In the genomic region with DNA sequence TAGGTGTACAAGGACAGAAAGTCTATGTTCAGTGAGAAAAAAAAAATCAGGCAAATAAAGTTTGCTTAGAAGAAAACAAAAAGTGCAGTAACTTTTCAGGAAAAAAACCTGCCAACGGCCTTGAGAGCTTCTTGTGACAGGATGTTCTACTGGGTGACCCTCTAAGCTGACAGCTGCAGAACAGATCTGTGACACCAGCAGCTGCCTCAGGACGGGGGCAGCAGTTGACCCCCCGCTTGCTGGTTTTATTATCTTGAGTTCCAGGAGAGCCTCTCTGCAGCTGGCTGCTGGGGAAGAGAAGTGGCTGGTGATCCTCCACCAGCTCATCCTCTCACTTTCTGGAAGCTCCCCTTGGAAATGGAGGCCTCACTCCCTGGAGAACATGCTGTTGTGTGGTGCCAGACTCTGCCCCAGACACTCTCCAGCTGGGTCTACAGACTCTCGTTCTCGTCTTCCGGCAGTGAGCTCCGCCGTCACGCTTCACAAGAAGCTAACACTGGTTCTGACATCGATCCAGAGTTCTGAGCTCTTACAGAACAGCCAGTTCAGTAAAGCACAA, we compare ENCODE assay signal across 12 mouse cellular contexts. TPM values are rescaled to one million over a fixed set of nuclear protein-coding genes. Genes with fewer than 3 reads are reported as not detected.
DNase-seq lines count a peak whose midpoint lies in the region; ATAC-seq and TF ChIP-seq lines count a peak whose summit lies in the region.
"Had no signal": no experiment of that assay in that cellular context is flagged by ENCODE, and none has a peak within 500 bp of the region (broad histone marks: within the 10 kb centered on the region; RNA-seq: fewer than 3 reads in every experiment).

No protein-coding gene starts in this region.

- H3K4me1 ChIP-seq in stomach, embryonic 16.5 days (ENCODE audit: control insufficient read depth, insufficient read depth, low read length): no peaks in the 10 kb centered on the region; the same call in 1 of the 2 replicates
- H3K4me1 ChIP-seq in stomach, postnatal 0 days (replicated peaks; ENCODE audit: control insufficient read depth, insufficient read depth): no peaks in the 10 kb centered on the region
- peaks cover 8% of the 10 kb centered on the region for H3K4me1 ChIP-seq in limb, embryonic 14.5 days (ENCODE audit: control insufficient read depth, insufficient read depth, low read length)
- no peaks in the 10 kb centered on the region for H3K4me1 ChIP-seq in intestine, postnatal 0 days (replicated peaks; ENCODE audit: control insufficient read depth, insufficient read depth, low read length)
- H3K4me1 ChIP-seq: midbrain, embryonic 15.5 days had no signal

- no peaks in the 10 kb centered on the region for H3K36me3 ChIP-seq in stomach, embryonic 16.5 days (ENCODE audit: control insufficient read depth, insufficient read depth, low read length)
- no peaks in the 10 kb centered on the region for H3K36me3 ChIP-seq in stomach, postnatal 0 days (ENCODE audit: control insufficient read depth, insufficient read depth, low read length)
- H3K36me3 ChIP-seq in limb, embryonic 14.5 days (ENCODE audit: control insufficient read depth, insufficient read depth, low read length): no peaks in the 10 kb centered on the region
- H3K36me3 ChIP-seq in intestine, postnatal 0 days (ENCODE audit: control insufficient read depth, insufficient read depth): no peaks in the 10 kb centered on the region
- H3K36me3 ChIP-seq: midbrain, embryonic 15.5 days had no signal

- H3K27me3 ChIP-seq in stomach, embryonic 16.5 days (ENCODE audit: control insufficient read depth, insufficient read depth, low read length): no peaks in the 10 kb centered on the region
- no peaks in the 10 kb centered on the region for H3K27me3 ChIP-seq in stomach, postnatal 0 days (ENCODE audit: control insufficient read depth, insufficient read depth, low read length)
- H3K27me3 ChIP-seq in limb, embryonic 14.5 days (ENCODE audit: control insufficient read depth, insufficient read depth, low read length): no peaks in the 10 kb centered on the region
- no peaks in the 10 kb centered on the region for H3K27me3 ChIP-seq in intestine, postnatal 0 days (replicated peaks; ENCODE audit: control insufficient read depth, insufficient read depth, low read length)
- H3K27me3 ChIP-seq: midbrain, embryonic 15.5 days had no signal

- no peak for TF ChIP-seq POLR2A in limb, embryonic 14.5 days (IDR thresholded peaks at IDR 0.05; ENCODE audit: borderline replicate concordance, extremely low read depth, insufficient read depth, insufficient read length)

- H3K27ac ChIP-seq in stomach, embryonic 16.5 days (ENCODE audit: low read length): peak overlapping the region; percentile 35; the same call in 1 of the 2 replicates
- H3K27ac ChIP-seq in stomach, postnatal 0 days (replicated peaks): no peak overlapping the region
- 0 out of 2 replicates have a peak overlapping the region, but pooled peaks have one; percentile 2 for H3K27ac ChIP-seq in limb, embryonic 14.5 days (replicated peaks; ENCODE audit: low read depth, low read length)
- H3K27ac ChIP-seq in intestine, postnatal 0 days (ENCODE audit: low read depth, low read length): no peak overlapping the region
- H3K27ac ChIP-seq: midbrain, embryonic 15.5 days had no signal

- ATAC-seq in stomach, embryonic 16.5 days (ENCODE audit: insufficient read depth, low FRiP score): no peak
- no peak for ATAC-seq in stomach, postnatal 0 days (ENCODE audit: low FRiP score, low TSS enrichment)
- ATAC-seq in limb, embryonic 14.5 days (ENCODE audit: low FRiP score, low read depth): peak; percentile 82
- ATAC-seq in intestine, postnatal 0 days: no peak
- ATAC-seq: forebrain, embryonic 16.5 days; midbrain, embryonic 15.5 days had no signal

- TF ChIP-seq EP300 in stomach, postnatal 0 days (optimal IDR thresholded peaks at IDR 0.05): no peak

- no peaks in the 10 kb centered on the region for H3K9me3 ChIP-seq in stomach, embryonic 16.5 days (replicated peaks; ENCODE audit: control insufficient read depth, low read length)
- no peaks in the 10 kb centered on the region for H3K9me3 ChIP-seq in stomach, postnatal 0 days (ENCODE audit: control insufficient read depth, low read length)
- no peaks in the 10 kb centered on the region for H3K9me3 ChIP-seq in limb, embryonic 14.5 days (ENCODE audit: control insufficient read depth, low read length)
- H3K9me3 ChIP-seq in intestine, postnatal 0 days (ENCODE audit: control insufficient read depth): no peaks in the 10 kb centered on the region
- H3K9me3 ChIP-seq: midbrain, embryonic 15.5 days had no signal

- peak overlapping the region; percentile 13; the same call in 1 of the 2 replicates for H3K9ac ChIP-seq in stomach, embryonic 16.5 days (ENCODE audit: low read length)
- H3K9ac ChIP-seq in stomach, postnatal 0 days (ENCODE audit: low read length): no peak overlapping the region
- H3K9ac ChIP-seq in limb, embryonic 14.5 days (ENCODE audit: low read depth, low read length, severe bottlenecking): no peak overlapping the region
- H3K9ac ChIP-seq in intestine, postnatal 0 days (ENCODE audit: low read depth, low read length): no peak overlapping the region
- H3K9ac ChIP-seq: midbrain, embryonic 15.5 days had no signal

- no peak for TF ChIP-seq CTCF in stomach, postnatal 0 days (IDR thresholded peaks at IDR 0.05; ENCODE audit: low read depth)
- TF ChIP-seq CTCF in intestine, postnatal 0 days (IDR thresholded peaks at IDR 0.05; ENCODE audit: low read depth): no peak

- H3K4me2 ChIP-seq in stomach, embryonic 16.5 days (ENCODE audit: low read depth, low read length): no peak overlapping the region
- H3K4me2 ChIP-seq in stomach, postnatal 0 days (replicated peaks; ENCODE audit: low read depth): no peak overlapping the region
- H3K4me2 ChIP-seq in limb, embryonic 14.5 days (replicated peaks; ENCODE audit: low read depth, low read length, severe bottlenecking): no peak overlapping the region
- no peak overlapping the region for H3K4me2 ChIP-seq in intestine, postnatal 0 days (replicated peaks; ENCODE audit: low read depth)
- H3K4me2 ChIP-seq: midbrain, embryonic 15.5 days had no signal

- WGBS in stomach, embryonic 16.5 days: 47% methylated on average over 10 of the region's 10 CpGs
- 45% methylated on average over 10 of the region's 10 CpGs for WGBS in stomach, postnatal 0 days
- WGBS in limb, embryonic 14.5 days: 48% methylated on average over 10 of the region's 10 CpGs
- 53% methylated on average over 10 of the region's 10 CpGs for WGBS in intestine, postnatal 0 days

- peak; percentile 24 for DNase-seq in embryo, embryonic 10.5 days (ENCODE audit: low spot score)
- no peak for DNase-seq in embryo, embryonic 9.5 days (ENCODE audit: extremely low spot score)
- no peak for DNase-seq in stomach, postnatal 0 days (ENCODE audit: low spot score)
- DNase-seq in limb, embryonic 14.5 days (ENCODE audit: low spot score): peak; percentile 44
- no peak for DNase-seq in right cerebral cortex, postnatal 14 days
- no peak for DNase-seq in adrenal gland, adult (ENCODE audit: inconsistent age in 2 of 2, low spot score in 1 of 2)
- DNase-seq: adrenal gland, postnatal 36 days; right cerebral cortex, adult 18-20 months had no signal

- no peak overlapping the region for H3K4me3 ChIP-seq in stomach, embryonic 16.5 days (replicated peaks; ENCODE audit: low read length)
- H3K4me3 ChIP-seq in stomach, postnatal 0 days (ENCODE audit: low read depth, low read length): no peak overlapping the region
- no peak overlapping the region for H3K4me3 ChIP-seq in limb, embryonic 14.5 days (replicated peaks; ENCODE audit: low read length)
- no peak overlapping the region for H3K4me3 ChIP-seq in intestine, postnatal 0 days (ENCODE audit: low read depth, low read length)
- H3K4me3 ChIP-seq: midbrain, embryonic 15.5 days had no signal

RNA-seq across cellular contexts. Expression of a gene that starts 33.3 kb away (rescaled TPM):
- polyA plus RNA-seq in stomach, embryonic 16.5 days (2015; fragmentation: Nextera tagmentation; extraction: Ambion mirVana): 43.7 and 46.6 TPM in 2 replicates
- 36.7 and 38.6 TPM in 2 replicates for polyA plus RNA-seq in stomach, postnatal 0 days (2015; fragmentation: Nextera tagmentation; extraction: Ambion mirVana)
- polyA plus RNA-seq in limb, embryonic 14.5 days (2012; rRNA removed): 17.4 and 29.6 TPM in 2 replicates
- 58.8 and 64.3 TPM in 2 replicates for polyA plus RNA-seq in limb, embryonic 14.5 days (2014; fragmentation: Nextera tagmentation; extraction: Ambion mirVana)
- polyA plus RNA-seq in intestine, postnatal 0 days (2015; fragmentation: Nextera tagmentation; extraction: Ambion mirVana): 56.1 and 57.3 TPM in 2 replicates

RNA-seq across cellular contexts. Expression of a gene that starts 33.8 kb away (rescaled TPM):
- polyA plus RNA-seq in stomach, embryonic 16.5 days (2015; fragmentation: Nextera tagmentation; extraction: Ambion mirVana): 0.29 and 0.36 TPM in 2 replicates
- 0.18 TPM in 2 replicates for polyA plus RNA-seq in stomach, postnatal 0 days (2015; fragmentation: Nextera tagmentation; extraction: Ambion mirVana)
- polyA plus RNA-seq in limb, embryonic 14.5 days (2012; rRNA removed): 1.5 and 2.7 TPM in 2 replicates
- polyA plus RNA-seq in limb, embryonic 14.5 days (2014; fragmentation: Nextera tagmentation; extraction: Ambion mirVana): 1.6 and 2.4 TPM in 2 replicates
- 0.50 and 0.57 TPM in 2 replicates for polyA plus RNA-seq in intestine, postnatal 0 days (2015; fragmentation: Nextera tagmentation; extraction: Ambion mirVana)

Comparison
In these comparisons a context has a peak if more than half of its experiments do, and no peak if none do; other contexts are left out.
1. DNase-seq: peak in embryo, embryonic 10.5 days (single experiment) and limb, embryonic 14.5 days (single experiment); none in embryo, embryonic 9.5 days (single experiment), stomach, postnatal 0 days (single experiment), right cerebral cortex, postnatal 14 days (single experiment) and adrenal gland, adult (0 of 2).
2. H3K27ac ChIP-seq: peak in stomach, embryonic 16.5 days (single experiment) and limb, embryonic 14.5 days (single experiment); none in stomach, postnatal 0 days (single experiment) and intestine, postnatal 0 days (single experiment).